Mouse (Mus musculus): ENCODE measurements at regions not wholly inside any gene's neighbourhood (a gene's known extent, or its start where the extent isn't known, plus 50 kb on each side); places are given as distances from the start of the nearest gene placed in this dataset.

DNA sequence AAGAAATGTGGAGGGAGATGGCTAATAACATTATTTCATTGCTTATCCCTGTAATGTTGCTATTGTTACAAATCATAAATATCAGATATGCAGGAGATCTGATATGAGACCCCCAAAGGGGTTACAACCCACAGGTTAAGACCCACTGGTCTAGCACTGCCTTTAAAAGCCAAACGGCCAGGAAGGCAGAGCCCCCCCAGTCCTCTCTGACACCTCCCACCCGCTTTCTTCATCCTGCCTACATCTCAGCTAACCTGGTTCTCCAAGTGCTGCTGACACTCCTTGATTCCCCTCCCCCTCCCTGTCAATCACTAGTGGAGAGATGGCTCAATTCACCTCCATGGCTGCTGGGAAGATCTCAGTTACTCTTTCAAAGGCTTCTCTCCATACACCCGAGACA, 94.9 kb downstream of the Tmem30b start:
- TF ChIP-seq CTCF (IDR thresholded peaks at IDR 0.05; ENCODE audit: borderline replicate concordance, insufficient read depth, low read length) (no peak), POLR2A (IDR thresholded peaks at IDR 0.05; ENCODE audit: low read depth, low read length) (no peak)

Data from embryonic fibroblast, embryonic 13.5 days (primary cell).